Mouse (Mus musculus) intestine, embryonic 16.5 days (tissue): ENCODE measurements around the gene Hsf4. TPM values are rescaled to one million over a fixed set of nuclear protein-coding genes. Genes with fewer than 3 reads are reported as not detected.
A peak's percentile ranks its signal among the peaks of the same experiment; 100 is the strongest.

Experiments
- ATAC-seq: fragments of 200-750 bp; cut with Nextera tagmentation; 2 replicates; pipeline ENCODE4 v1.8.0; 2017; ENCODE audit warnings: moderate TSS enrichment, moderate library complexity
- H3K27ac ChIP-seq: fragments of 300-500 bp; sonication (generic); 2 replicates; pipeline ENCODE4 v1.5.1; 2014; ENCODE audit warnings: mild to moderate bottlenecking, low read length
- H3K27me3 ChIP-seq: fragments of 300-500 bp; sonication (generic); replicated peaks from 2 replicates; pipeline ENCODE4 v1.6.1; 2014; ENCODE audit warnings: low read length, control low read depth, mixed read lengths; ENCODE audit not compliant: control insufficient read depth, insufficient read depth
- H3K36me3 ChIP-seq: fragments of 300-500 bp; sonication (generic); 2 replicates; pipeline ENCODE4 v1.6.1; 2014; ENCODE audit warnings: low read length, control low read depth; ENCODE audit not compliant: control insufficient read depth, insufficient read depth
- H3K4me1 ChIP-seq: fragments of 300-500 bp; sonication (generic); 2 replicates; pipeline ENCODE4 v1.6.1; 2014; ENCODE audit warnings: low read length, control low read depth, mixed read lengths; ENCODE audit not compliant: control insufficient read depth, insufficient read depth
- H3K4me2 ChIP-seq: fragments of 300-500 bp; sonication (generic); 2 replicates; pipeline ENCODE4 v1.6.1; 2014; ENCODE audit warnings: low read depth, low read length, control low read depth
- H3K4me3 ChIP-seq: fragments of 300-500 bp; sonication (generic); 2 replicates; pipeline ENCODE4 v1.5.1; 2014; ENCODE audit warnings: mild to moderate bottlenecking, low read length
- H3K9ac ChIP-seq: fragments of 300-500 bp; sonication (generic); 2 replicates; pipeline ENCODE4 v1.6.1; 2014; ENCODE audit warnings: low read depth, low read length
- H3K9me3 ChIP-seq: fragments of 300-500 bp; sonication (generic); 2 replicates; pipeline ENCODE4 v1.6.1; 2016; ENCODE audit warnings: low read length, control low read depth; ENCODE audit not compliant: control insufficient read depth
- WGBS: fragments of 180-500 bp; shearing (Covaris S2); extraction: QIAGEN DNeasy Blood & Tissue Kit; methylation state at CpG from one replicate; pipeline ENCODE4 v1.1.7; 2014; 5-methylcytosine and 5-hydroxymethylcytosine counted together
- polyA plus RNA-seq: library from polyadenylated mRNA; unstranded; fragments of >200 nt; fragmentation: Nextera tagmentation; extraction: Ambion mirVana; gene quantifications from 2 replicates; pipeline ENCODE4 v1.2.1, GENCODE M21; 2015

Hsf4 gene
- polyA plus RNA-seq, 1 experiment from 2014 or later, result 0.17 TPM

DNA sequence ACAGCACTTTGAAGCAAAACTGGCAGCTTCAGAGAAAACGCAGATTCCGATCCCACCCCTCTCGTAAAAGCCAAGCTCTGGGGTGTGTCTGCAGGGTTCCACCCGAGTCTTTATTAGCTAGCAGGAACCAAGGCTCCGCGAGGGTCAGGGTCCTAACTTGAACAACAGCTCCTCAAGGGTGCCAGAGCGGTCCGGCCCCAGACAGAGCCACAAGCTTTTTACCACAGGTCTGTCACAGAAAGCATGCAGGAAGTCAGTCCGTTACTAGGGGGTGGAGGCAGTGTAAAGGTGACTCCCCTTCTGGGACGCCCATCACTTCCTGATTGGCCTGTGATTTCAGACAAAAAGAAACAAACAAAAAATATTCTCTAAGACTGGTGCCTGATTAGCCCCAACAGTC is 4.5 kb upstream of the Hsf4 start:
- Histone ChIP-seq H3K9ac (peak overlapping the region; percentile 74), H3K9me3 (no peaks in the 10 kb centered on the region), H3K27me3 (peaks cover 35% of the 10 kb centered on the region), H3K27ac (peak overlapping the region; percentile 55), H3K4me1 (peaks cover 34% of the 10 kb centered on the region), H3K4me3 (peak overlapping the region; percentile 71), H3K4me2 (peak overlapping the region; percentile 92), H3K36me3 (no peaks in the 10 kb centered on the region; the same call in 1 of the 2 replicates)
- 8% methylated on average over 10 of the region's 10 CpGs for WGBS
- peak; percentile 32; the same call in 1 of the 2 replicates for ATAC-seq

- no peak overlapping the region for H3K4me3 ChIP-seq
Observed at GRCm38 (mm10) chr8:105266775-105267174, 2.8 kb upstream of the Hsf4 start.

DNA sequence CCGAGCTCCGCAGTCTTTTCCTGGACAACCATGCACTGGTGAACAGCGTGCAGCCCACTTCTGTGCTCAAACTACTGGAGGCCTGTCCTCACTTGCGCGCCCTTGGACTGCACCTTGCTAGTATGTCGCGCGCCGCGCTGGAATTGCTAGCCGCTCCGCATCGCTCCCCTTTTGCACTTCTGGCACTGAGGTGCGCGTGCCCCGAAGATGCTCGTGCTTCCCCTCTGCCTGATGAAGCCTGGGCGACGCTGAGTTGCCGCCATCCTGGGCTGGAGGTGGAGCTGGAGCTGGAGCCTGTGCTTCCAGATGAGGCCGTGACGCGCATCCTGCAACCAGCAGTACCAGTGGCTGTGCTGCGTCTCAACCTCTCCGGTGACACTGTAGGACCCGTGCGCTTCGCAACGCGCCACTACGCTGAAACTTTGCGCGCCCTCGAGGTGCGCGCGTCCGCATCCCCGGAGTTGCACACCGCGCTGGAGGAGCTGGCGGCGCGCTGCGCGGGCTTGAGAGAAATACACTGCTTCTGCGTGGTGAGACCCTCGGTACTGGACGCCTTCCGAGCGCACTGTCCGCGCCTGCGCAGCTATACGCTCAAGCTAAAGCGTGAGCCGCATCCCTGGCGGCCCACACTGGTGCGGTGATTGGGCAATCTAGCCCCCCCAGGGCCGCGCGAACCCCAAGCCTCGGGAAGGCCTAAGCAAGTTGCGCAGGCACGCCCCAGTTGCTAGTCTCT is 1.1 kb upstream of the Hsf4 start:
- Histone ChIP-seq H3K27ac (no peak overlapping the region), H3K27me3 (peaks cover 63% of the 10 kb centered on the region), H3K4me2 (peak overlapping the region; percentile 81), H3K4me1 (peaks cover 39% of the 10 kb centered on the region), H3K9ac (peak overlapping the region; percentile 64), H3K36me3 (no peaks in the 10 kb centered on the region), H3K9me3 (no peaks in the 10 kb centered on the region), H3K4me3 (peak overlapping the region; percentile 55)
- peak; percentile 18 for ATAC-seq
- 5% methylated on average over 65 of the region's 65 CpGs for WGBS

More at GRCm38 (mm10) chr8:105266775-105267174, 2.8 kb upstream of the Hsf4 start:
- H3K9me3 ChIP-seq, result no peaks in the 10 kb centered on the region
- H3K36me3 ChIP-seq, result no peaks in the 10 kb centered on the region; the same call in 1 of the 2 replicates
- no peak overlapping the region for H3K4me2 ChIP-seq
- peaks cover 42% of the 10 kb centered on the region for H3K4me1 ChIP-seq
- 41% methylated on average over 13 of the region's 13 CpGs for WGBS
- H3K9ac ChIP-seq, result no peak overlapping the region
- no peak overlapping the region for H3K27ac ChIP-seq
- H3K27me3 ChIP-seq, result peaks cover 52% of the 10 kb centered on the region
- ATAC-seq, result no peak

DNA sequence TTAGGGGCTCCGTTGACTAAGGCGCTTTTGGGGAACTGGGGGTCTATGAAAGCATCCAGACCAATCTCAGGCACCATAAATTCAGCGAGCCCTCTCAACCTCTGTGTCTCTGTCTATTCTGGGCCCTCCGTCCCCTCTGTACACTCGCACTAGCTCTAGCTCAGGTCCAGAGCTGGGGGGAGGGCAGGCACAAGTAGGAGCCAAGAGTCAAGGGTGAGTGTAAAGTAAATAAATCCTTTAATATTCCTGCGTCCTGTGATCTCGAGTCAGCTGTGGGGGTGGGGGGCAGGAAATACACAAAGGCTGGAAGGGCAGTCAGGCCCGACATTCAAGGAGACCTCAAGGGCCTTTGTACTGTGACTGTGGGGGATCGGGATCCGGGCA is 534 bp upstream of the Hsf4 start:
- no peaks in the 10 kb centered on the region for H3K36me3 ChIP-seq
- peak overlapping the region; percentile 64 for H3K9ac ChIP-seq
- H3K4me3 ChIP-seq, result peak overlapping the region; percentile 55
- no peaks in the 10 kb centered on the region for H3K9me3 ChIP-seq
- H3K27ac ChIP-seq, result no peak overlapping the region
- 0 out of 2 replicates have a peak, but pooled peaks have one; percentile 3 for ATAC-seq
- peaks cover 34% of the 10 kb centered on the region for H3K4me1 ChIP-seq
- whole genome bisulfite sequencing, result 7% methylated on average over 10 of the region's 10 CpGs
- H3K4me2 ChIP-seq, result peak overlapping the region; percentile 81
- peaks cover 64% of the 10 kb centered on the region for H3K27me3 ChIP-seq

- 6% methylated on average over 39 of the region's 39 CpGs for WGBS
- Histone ChIP-seq H3K9me3 (no peaks in the 10 kb centered on the region), H3K36me3 (no peaks in the 10 kb centered on the region)
Observed at GRCm38 (mm10) chr8:105270101-105270915, 707 bp downstream of the Hsf4 start.

GRCm38 (mm10) chr8:105270916-105271186 is 1.2 kb downstream of the Hsf4 start:
- peaks cover 77% of the 10 kb centered on the region for H3K27me3 ChIP-seq
- H3K36me3 ChIP-seq, result no peaks in the 10 kb centered on the region
- H3K9ac ChIP-seq, result no peak overlapping the region
- peaks cover 32% of the 10 kb centered on the region for H3K4me1 ChIP-seq
- no peak overlapping the region for H3K27ac ChIP-seq
- no peaks in the 10 kb centered on the region for H3K9me3 ChIP-seq
- no peak overlapping the region for H3K4me2 ChIP-seq
- 4% methylated on average over 11 of the region's 11 CpGs for WGBS
- ATAC-seq, result no peak
- H3K4me3 ChIP-seq, result no peak overlapping the region

More at GRCm38 (mm10) chr8:105270101-105270915, 707 bp downstream of the Hsf4 start:
- Histone ChIP-seq H3K27ac (no peak overlapping the region), H3K4me2 (peak overlapping the region; percentile 81), H3K4me1 (peaks cover 29% of the 10 kb centered on the region), H3K4me3 (peak overlapping the region; percentile 55), H3K27me3 (peaks cover 73% of the 10 kb centered on the region), H3K9ac (peak overlapping the region; percentile 64)
- ATAC-seq, result no peak

GRCm38 (mm10) chr8:105275387-105275786 is 5.8 kb downstream of the Hsf4 start:
- Histone ChIP-seq H3K4me2 (peak overlapping the region; percentile 81), H3K9me3 (no peaks in the 10 kb centered on the region), H3K4me3 (no peak overlapping the region; the same call in 1 of the 2 replicates), H3K9ac (0 out of 2 replicates have a peak overlapping the region, but pooled peaks have one; percentile 54), H3K27me3 (peaks cover 76% of the 10 kb centered on the region), H3K27ac (no peak overlapping the region), H3K4me1 (peaks cover 26% of the 10 kb centered on the region), H3K36me3 (no peaks in the 10 kb centered on the region)
- 11% methylated on average over 11 of the region's 11 CpGs for WGBS
- ATAC-seq, result no peak

- Histone ChIP-seq H3K4me1 (peaks cover 21% of the 10 kb centered on the region), H3K4me3 (peak within 1 kb of the TSS; percentile 48), H3K9me3 (no peaks in the 10 kb centered on the region), H3K36me3 (no peaks in the 10 kb centered on the region), H3K9ac (peak within 1 kb of the TSS; percentile 54), H3K27me3 (peaks cover 74% of the 10 kb centered on the region), H3K27ac (no peak within 1 kb of the TSS), H3K4me2 (peak within 1 kb of the TSS; percentile 81)
- ATAC-seq, result no peak
- WGBS, result 6% methylated on average over 10 of the region's 10 CpGs
Observed at GRCm38 (mm10) chr8:105275840-105276239, 6.2 kb downstream of the Hsf4 start, which contains the start of gene Nol3. TSS of gene Nol3 (plus strand) at chr8:105276140.

- Histone ChIP-seq H3K4me2 (peak overlapping the region; percentile 81), H3K4me1 (peaks cover 21% of the 10 kb centered on the region), H3K9me3 (no peaks in the 10 kb centered on the region), H3K27ac (no peak overlapping the region), H3K9ac (peak overlapping the region; percentile 54), H3K36me3 (no peaks in the 10 kb centered on the region), H3K4me3 (peak overlapping the region; percentile 48), H3K27me3 (peaks cover 67% of the 10 kb centered on the region)
- peak; percentile 54 for ATAC-seq
- 5% methylated on average over 30 of the region's 30 CpGs for WGBS
Observed at GRCm38 (mm10) chr8:105276292-105277120, 6.9 kb downstream of the Hsf4 start.
